Mouse (Mus musculus): Measurements from ENCODE around the gene Heatr5b. TPM values are rescaled to one million over a fixed set of nuclear protein-coding genes. Genes with fewer than 3 reads are reported as not detected.

The Heatr5b gene
- total RNA-seq, 2 experiments from 2014 or later: 5.4 to 7.1 TPM

- no peak for ATAC-seq (replicated peaks; ENCODE audit: low FRiP score, poor library complexity, severe bottlenecking)
These were observed 65.8 kb downstream of the Heatr5b start for GRCm38 (mm10) chr17:78769341-78769740.

GRCm38 (mm10) chr17:78768937-78769336 lies 66.2 kb downstream of the Heatr5b start:
- ATAC-seq (replicated peaks; ENCODE audit: low FRiP score, poor library complexity, severe bottlenecking): no peak

- ATAC-seq (replicated peaks; ENCODE audit: low FRiP score, poor library complexity, severe bottlenecking): no peak
These were observed 67.6 kb downstream of the Heatr5b start for GRCm38 (mm10) chr17:78767546-78767945.

- no peak for ATAC-seq (replicated peaks; ENCODE audit: low FRiP score, poor library complexity, severe bottlenecking)
These were observed 69.1 kb downstream of the Heatr5b start for GRCm38 (mm10) chr17:78766084-78766483.

- ATAC-seq (replicated peaks; ENCODE audit: low FRiP score, poor library complexity, severe bottlenecking): no peak
These were observed 71.9 kb downstream of the Heatr5b start for GRCm38 (mm10) chr17:78763272-78763671.

GRCm38 (mm10) chr17:78752938-78753655 lies 82.1 kb downstream of the Heatr5b start:
- ATAC-seq (replicated peaks; ENCODE audit: low FRiP score, poor library complexity, severe bottlenecking): no peak

GRCm38 (mm10) chr17:78752064-78752463 lies 83.1 kb downstream of the Heatr5b start:
- no peak for ATAC-seq (replicated peaks; ENCODE audit: low FRiP score, poor library complexity, severe bottlenecking)

- no peak for ATAC-seq (replicated peaks; ENCODE audit: low FRiP score, poor library complexity, severe bottlenecking)
These were observed 86.7 kb downstream of the Heatr5b start for GRCm38 (mm10) chr17:78748440-78748839.

GRCm38 (mm10) chr17:78738416-78738815 lies 96.7 kb downstream of the Heatr5b start:
- ATAC-seq (replicated peaks; ENCODE audit: low FRiP score, poor library complexity, severe bottlenecking): no peak

- no peak for ATAC-seq (replicated peaks; ENCODE audit: low FRiP score, poor library complexity, severe bottlenecking)
These were observed 97.4 kb downstream of the Heatr5b start for GRCm38 (mm10) chr17:78737771-78738170.

GRCm38 (mm10) chr17:78737096-78737495 lies 98.1 kb downstream of the Heatr5b start, which contains the start of gene Strn:
Gene Strn, minus strand, starts transcription at chr17:78737196.
- no peak for ATAC-seq (replicated peaks; ENCODE audit: low FRiP score, poor library complexity, severe bottlenecking)

GRCm38 (mm10) chr17:78736473-78736988 lies 98.6 kb downstream of the Heatr5b start:
- peak; percentile 96 for ATAC-seq (replicated peaks; ENCODE audit: low FRiP score, poor library complexity, severe bottlenecking)

- ATAC-seq (replicated peaks; ENCODE audit: low FRiP score, poor library complexity, severe bottlenecking): peak; percentile 34; the same call in 1 of the 2 replicates
These were observed 99.3 kb downstream of the Heatr5b start for GRCm38 (mm10) chr17:78735731-78736472.

- ATAC-seq (replicated peaks; ENCODE audit: low FRiP score, poor library complexity, severe bottlenecking): no peak
These were observed 100.4 kb downstream of the Heatr5b start for GRCm38 (mm10) chr17:78734806-78735205.

GRCm38 (mm10) chr17:78732056-78732455 lies 103.1 kb downstream of the Heatr5b start:
- ATAC-seq (replicated peaks; ENCODE audit: low FRiP score, poor library complexity, severe bottlenecking): no peak

GRCm38 (mm10) chr17:78726746-78727449 lies 108.3 kb downstream of the Heatr5b start:
- no peak for ATAC-seq (replicated peaks; ENCODE audit: low FRiP score, poor library complexity, severe bottlenecking)

GRCm38 (mm10) chr17:78724461-78725055 lies 110.6 kb downstream of the Heatr5b start:
- peak; percentile 84 for ATAC-seq (replicated peaks; ENCODE audit: low FRiP score, poor library complexity, severe bottlenecking)

- no peak for ATAC-seq (replicated peaks; ENCODE audit: low FRiP score, poor library complexity, severe bottlenecking)
These were observed 113.5 kb downstream of the Heatr5b start for GRCm38 (mm10) chr17:78721690-78722089.

- no peak for ATAC-seq (replicated peaks; ENCODE audit: low FRiP score, poor library complexity, severe bottlenecking)
These were observed 116.1 kb downstream of the Heatr5b start for GRCm38 (mm10) chr17:78719086-78719485.

GRCm38 (mm10) chr17:78710258-78710657 lies 124.9 kb downstream of the Heatr5b start:
- ATAC-seq (replicated peaks; ENCODE audit: low FRiP score, poor library complexity, severe bottlenecking): no peak

Data from erythroblast, adult 5-6 weeks (primary cell).